Mouse (Mus musculus) layer of hippocampus, adult 9-10 months (tissue): Measurements from ENCODE around the gene Rnf43.

Source experiments
- DNase-seq: peaks from one replicate; pipeline ENCODE4 v3.0.0; 2022; ENCODE audit warnings: low spot score

Gene Rnf43

GRCm38 (mm10) chr11:87747312-87747711 is 84.8 kb downstream of the Rnf43 start:
- no peak for DNase-seq

- DNase-seq, result no peak
These were observed 85.2 kb downstream of the Rnf43 start for GRCm38 (mm10) chr11:87747716-87748115.

- no peak for DNase-seq
These were observed 85.9 kb downstream of the Rnf43 start for GRCm38 (mm10) chr11:87748132-87749119.

DNA sequence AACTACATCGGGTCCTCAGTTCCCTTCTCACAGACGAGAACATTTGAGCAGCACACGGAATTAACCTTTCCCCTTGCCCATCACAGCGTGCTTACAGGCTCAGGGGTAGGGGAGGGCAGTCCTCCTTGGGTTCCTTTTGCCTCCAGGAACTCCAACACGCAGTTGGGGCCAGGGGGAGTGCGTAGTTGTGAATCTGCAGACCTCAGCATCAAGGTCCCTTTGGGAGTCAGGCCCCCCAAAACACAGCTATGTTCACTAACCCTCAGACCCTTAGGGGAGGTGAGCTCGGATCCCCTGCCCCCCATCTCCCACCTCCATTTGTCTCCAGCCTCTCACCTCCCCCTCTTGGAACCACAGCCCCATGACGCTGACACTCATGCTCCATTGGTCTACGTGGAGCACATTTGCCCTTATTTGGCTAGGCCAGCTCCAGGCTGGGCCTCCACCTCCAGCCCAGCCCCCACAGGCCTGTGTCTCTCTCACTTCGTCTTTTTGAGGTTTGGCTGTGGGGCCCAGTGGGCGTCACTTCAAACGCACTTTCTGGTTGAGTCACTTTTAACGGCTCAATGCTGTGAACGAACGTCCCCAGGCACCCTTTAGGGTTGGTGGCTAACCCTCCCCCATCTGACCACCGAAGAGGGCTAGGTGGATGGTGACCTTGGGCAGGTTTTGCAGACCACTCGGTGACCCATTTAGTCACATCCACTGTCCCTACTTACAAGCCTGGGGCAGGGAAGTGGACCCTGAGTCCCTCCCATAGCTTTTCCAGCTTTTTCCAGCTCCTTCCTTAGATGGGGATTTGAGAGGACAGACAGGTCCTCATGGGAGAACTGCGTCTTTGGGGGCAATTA is 86.9 kb downstream of the Rnf43 start:
- no peak for DNase-seq

DNA sequence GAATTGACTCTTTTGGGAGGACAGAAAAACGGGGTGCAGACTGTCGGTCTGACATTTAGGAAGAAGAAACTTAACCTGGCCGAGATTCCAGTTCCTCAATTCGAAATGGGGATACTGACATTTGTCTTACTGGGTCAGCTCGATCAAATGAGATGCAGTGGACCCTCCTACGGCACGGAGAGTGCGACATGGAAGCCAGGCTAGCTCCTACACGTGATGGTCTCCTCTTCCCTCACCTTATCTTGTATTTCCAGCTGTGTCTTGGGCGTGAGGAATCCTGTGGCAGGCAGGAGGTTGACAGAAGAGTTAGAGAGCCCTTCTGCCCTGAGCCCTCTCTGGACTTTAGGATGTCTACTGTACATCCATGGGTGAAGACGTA is 87.5 kb downstream of the Rnf43 start:
- DNase-seq, result no peak

- DNase-seq, result no peak
These were observed 88.0 kb downstream of the Rnf43 start for GRCm38 (mm10) chr11:87750521-87750920.

DNA sequence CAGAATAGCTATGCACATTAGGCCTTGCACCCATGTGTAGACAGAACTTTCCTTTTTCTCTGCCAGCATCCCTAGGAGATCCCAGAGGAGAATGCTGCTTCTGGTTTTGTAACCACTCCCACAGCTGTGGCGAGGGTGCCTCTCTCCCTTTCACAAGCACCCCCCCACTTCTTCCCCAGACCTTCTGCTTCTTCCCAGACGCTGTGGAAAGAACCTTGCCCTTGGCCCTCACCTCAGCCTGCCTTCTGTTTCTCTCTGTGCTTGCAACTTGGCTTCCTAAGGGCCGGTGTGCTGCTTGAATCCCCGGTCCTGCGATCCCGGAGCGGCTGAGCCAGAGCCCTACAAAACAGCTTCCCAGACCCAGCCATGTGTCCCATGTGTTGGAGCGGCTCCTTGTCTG is 88.5 kb downstream of the Rnf43 start:
- DNase-seq, result no peak

DNA sequence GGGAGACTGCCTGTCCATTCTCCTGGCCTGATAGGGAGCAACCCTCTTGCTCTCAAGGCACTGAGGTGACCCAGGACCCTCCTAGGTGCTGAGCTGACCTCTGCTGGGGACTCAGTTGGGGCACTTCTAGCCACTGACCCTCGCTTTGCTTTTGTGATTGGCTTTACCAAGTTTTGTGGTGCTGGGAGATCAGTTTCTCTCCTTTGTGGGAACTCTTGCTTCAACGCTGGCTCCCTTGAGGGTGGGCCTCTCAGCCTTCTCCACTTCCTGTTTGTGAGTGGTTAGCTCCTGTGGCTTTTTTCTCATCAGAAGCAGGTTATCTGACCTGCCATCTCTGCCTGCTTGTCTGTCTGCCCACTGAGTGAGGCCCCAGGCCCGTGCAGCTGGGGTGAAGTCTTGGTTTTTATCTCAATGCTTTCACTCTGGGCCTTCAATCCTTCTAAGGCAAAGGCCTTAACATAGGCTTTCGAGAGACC is 89.0 kb downstream of the Rnf43 start:
- no peak for DNase-seq

- no peak for DNase-seq
These were observed 89.8 kb downstream of the Rnf43 start for GRCm38 (mm10) chr11:87752307-87752706.

- DNase-seq, result no peak
These were observed 90.7 kb downstream of the Rnf43 start for GRCm38 (mm10) chr11:87753255-87753654.

DNA sequence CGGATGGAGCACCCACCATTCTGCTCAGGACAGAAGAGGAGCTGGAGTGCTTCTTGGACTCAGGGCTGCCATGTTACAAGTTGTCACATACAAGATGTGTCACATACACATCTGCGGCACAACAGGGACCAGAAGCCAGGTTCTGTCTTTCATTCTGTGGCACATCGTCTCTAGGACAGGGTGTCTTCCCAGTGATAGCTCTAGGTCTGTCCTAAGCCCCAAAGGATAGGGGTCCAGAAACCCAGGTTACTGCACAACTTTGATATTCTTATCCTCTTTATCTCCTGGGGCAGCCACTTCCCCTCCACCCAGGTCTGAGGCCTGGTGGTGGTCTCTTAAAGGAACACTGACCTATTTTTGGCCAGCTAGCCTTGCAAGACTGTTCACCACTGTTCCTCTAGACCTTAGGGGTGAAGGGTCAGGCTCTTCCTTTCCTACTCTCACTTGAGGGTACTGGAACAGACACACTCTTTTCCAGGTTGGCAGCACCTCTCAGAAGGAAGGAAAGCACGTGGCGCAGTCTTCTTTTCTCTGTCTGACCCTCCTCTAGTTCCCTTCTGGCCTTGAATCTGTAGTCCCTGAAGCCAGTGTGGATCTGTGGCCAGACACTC is 91.5 kb downstream of the Rnf43 start:
- DNase-seq, result no peak

GRCm38 (mm10) chr11:87754603-87755002 is 92.1 kb downstream of the Rnf43 start:
- DNase-seq, result no peak

- DNase-seq, result no peak
These were observed 93.0 kb downstream of the Rnf43 start for GRCm38 (mm10) chr11:87755360-87756017.

GRCm38 (mm10) chr11:87756251-87756820 is 93.8 kb downstream of the Rnf43 start:
- DNase-seq, result no peak

DNA sequence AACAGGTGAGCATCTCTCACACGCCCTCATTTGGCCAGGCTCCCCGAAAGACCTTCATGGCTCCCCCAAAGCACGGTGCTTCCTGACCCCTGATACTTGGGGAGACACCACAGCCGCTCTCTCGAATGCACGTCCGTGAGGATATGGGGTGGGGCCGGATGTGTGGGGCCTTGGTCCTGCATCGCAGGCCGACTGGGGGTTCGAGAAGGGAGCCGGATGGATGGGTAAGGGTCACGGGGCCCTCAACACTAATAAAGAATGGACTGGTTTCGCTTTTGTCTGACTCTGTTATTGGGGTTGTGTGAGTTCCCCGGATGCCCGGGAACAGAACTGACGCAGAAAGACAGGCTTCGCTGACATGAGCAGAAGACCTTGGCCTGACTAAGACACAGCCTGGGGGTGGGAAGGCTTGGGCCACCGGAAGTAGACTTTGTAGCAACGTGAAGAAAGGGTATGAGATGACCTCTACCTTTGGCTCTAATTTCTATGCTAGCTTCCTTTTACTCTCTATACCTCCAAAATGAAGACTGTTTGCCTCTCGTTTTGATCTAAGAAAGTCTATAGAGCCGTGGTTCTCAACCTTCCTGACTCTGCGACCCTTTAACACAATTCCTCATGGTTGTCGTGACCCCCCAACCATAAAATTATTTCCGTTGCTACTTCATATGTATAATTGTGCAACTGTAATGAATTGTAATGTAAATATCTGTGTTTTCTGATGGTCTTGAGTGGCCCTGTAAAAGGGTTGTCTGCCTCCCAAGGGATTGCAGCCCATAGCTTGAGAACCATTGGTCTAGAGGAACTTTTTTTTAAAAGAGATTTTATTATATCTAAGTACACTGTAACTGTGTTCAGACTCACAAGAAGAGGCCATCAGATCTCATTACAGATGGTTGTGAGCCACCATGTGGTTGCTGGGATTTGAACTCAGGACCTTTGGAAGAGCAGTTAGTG is 94.8 kb downstream of the Rnf43 start:
- DNase-seq, result no peak

DNA sequence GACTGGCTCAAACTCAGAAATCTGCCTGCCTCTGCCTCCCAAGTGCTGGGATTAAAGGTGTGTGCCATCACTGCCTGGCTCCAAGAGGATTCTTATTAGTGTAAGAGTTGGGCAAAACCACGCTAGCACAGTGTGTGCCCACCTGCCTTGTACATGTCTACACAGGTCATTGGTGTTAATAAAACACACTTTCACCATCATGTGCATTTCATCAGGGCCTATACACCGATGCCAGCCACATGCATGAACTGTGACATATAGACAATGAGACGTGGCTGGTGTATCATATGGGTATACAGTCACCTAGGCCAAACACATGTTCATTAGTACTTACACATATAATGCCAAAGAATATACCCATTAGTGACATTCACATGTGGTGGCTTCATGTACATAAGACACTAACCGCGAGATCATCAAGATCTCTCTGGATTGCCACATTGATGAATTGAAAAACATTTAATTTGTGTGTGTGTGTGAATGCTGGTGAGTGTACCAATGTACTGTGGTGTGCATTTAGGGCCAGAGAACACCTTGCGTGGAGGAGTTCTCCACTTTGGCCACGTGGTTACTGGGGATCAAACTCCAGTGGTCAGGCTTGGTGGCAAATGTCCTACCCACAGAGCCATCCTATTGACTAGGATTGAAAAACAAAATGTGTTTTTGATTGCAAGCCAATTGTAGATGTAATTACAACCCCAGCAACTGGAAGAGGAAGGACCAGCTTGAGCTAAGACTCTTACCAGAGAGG is 95.8 kb downstream of the Rnf43 start:
- DNase-seq, result no peak

DNA sequence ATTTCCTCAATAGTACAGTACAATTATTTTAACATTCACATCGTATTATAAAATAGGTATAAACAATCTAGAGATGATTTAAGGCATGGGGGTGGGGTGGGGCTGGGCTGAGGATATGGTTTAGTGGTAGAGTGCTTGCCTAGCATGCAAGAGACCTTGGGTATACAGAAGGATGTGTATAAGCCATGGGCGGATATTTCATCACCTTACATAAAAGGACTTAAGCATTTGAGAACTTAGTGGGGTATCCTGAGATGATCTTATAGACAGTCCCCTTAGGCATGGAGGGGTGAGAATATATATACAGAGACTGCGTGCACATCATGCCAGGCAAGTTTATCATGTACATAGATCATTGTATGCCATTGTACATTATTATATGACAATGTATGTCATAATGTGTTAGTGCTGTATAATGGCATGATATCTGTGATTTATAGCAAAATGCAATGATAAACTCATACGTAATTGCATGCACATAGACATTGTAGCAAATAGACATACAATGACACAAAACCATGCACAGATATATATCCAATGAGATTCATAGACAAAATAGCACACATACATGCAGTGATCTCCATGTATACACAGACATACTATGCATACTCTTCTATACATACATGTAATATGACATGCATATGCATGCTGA is 96.6 kb downstream of the Rnf43 start:
- DNase-seq, result no peak

DNA sequence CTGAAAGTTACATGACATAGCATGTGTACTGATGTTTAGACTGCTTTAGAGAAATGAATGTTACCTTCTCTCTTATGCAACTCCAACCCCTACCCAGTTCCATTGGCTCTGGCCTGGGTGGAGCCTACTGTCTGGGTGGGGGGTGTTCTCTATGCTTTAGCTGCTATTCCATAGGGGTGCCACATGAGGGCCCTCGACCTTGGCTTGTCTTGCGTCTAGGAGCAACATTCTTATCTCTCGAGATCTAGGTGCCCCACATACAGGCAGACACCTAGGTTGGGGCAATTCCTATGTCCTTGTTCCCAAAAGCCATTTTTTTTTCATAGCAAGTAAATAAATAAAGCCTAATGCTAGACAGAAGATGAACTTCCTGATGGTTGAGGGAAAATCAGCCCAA is 97.1 kb downstream of the Rnf43 start:
- DNase-seq, result no peak
